Mouse (Mus musculus) midbrain, embryonic 14.5 days (tissue): ENCODE measurements around the gene Lrp6. TPM values are rescaled to one million over a fixed set of nuclear protein-coding genes. Genes with fewer than 3 reads are reported as not detected.

Experiments used
- ATAC-seq: fragments of 200-750 bp; cut with Nextera tagmentation; 2 replicates; pipeline ENCODE4 v1.8.0; 2017; ENCODE audit warnings: moderate number of reproducible peaks, moderate library complexity; ENCODE audit not compliant: low FRiP score, low TSS enrichment
- DNase-seq: peaks from one replicate; pipeline ENCODE4 v3.0.0-alpha.2; 2015
- H3K27ac ChIP-seq: fragments of 300-500 bp; sonication (generic); replicated peaks from 2 replicates; pipeline ENCODE4 v1.5.1; 2014; ENCODE audit warnings: mild to moderate bottlenecking, low read depth, low read length, moderate library complexity
- H3K27me3 ChIP-seq: fragments of 300-500 bp; sonication (generic); 2 replicates; pipeline ENCODE4 v1.6.1; 2014; ENCODE audit warnings: low read length, control low read depth, mixed read lengths; ENCODE audit not compliant: control insufficient read depth, insufficient read depth
- H3K36me3 ChIP-seq: fragments of 300-500 bp; sonication (generic); 2 replicates; pipeline ENCODE4 v1.6.1; 2014; ENCODE audit warnings: low read length, control low read depth; ENCODE audit not compliant: control insufficient read depth, insufficient read depth
- H3K4me1 ChIP-seq: fragments of 300-500 bp; sonication (generic); 2 replicates; pipeline ENCODE4 v1.6.1; 2014; ENCODE audit warnings: mild to moderate bottlenecking, antibody characterized with exemption, low read length, control low read depth; ENCODE audit not compliant: control insufficient read depth, insufficient read depth
- H3K4me2 ChIP-seq: fragments of 300-500 bp; sonication (generic); 2 replicates; pipeline ENCODE4 v1.6.1; 2014; ENCODE audit warnings: mild to moderate bottlenecking, low read length, moderate library complexity
- H3K4me3 ChIP-seq: fragments of 300-500 bp; sonication (generic); replicated peaks from 2 replicates; pipeline ENCODE4 v1.5.1; 2014; ENCODE audit warnings: low read depth, low read length
- H3K9ac ChIP-seq: fragments of 300-500 bp; sonication (generic); replicated peaks from 2 replicates; pipeline ENCODE4 v1.6.1; 2014; ENCODE audit warnings: mild to moderate bottlenecking, low read length, moderate library complexity
- H3K9me3 ChIP-seq: fragments of 300-500 bp; sonication (generic); 2 replicates; pipeline ENCODE4 v1.6.1; 2016; ENCODE audit warnings: low read length, control low read depth, mixed read lengths; ENCODE audit not compliant: control insufficient read depth
- WGBS: fragments of 180-500 bp; shearing (Covaris S2); extraction: QIAGEN DNeasy Blood & Tissue Kit; methylation state at CpG from one replicate; pipeline ENCODE4 v1.1.7; 2014; 5-methylcytosine and 5-hydroxymethylcytosine counted together
- polyA plus RNA-seq: library from polyadenylated mRNA; unstranded; fragments of >200 nt; fragmentation: Nextera tagmentation; extraction: Ambion mirVana; gene quantifications from 2 replicates; pipeline ENCODE4 v1.2.1, GENCODE M21; 2014

Gene Lrp6
- polyA plus RNA-seq, 1 experiment from 2014 or later: 26.8 TPM

- Histone ChIP-seq H3K4me1 (no peaks in the 10 kb centered on the region), H3K27me3 (no peaks in the 10 kb centered on the region), H3K4me2 (no peak overlapping the region), H3K9me3 (no peaks in the 10 kb centered on the region), H3K9ac (no peak overlapping the region), H3K27ac (no peak overlapping the region), H3K36me3 (no peaks in the 10 kb centered on the region), H3K4me3 (no peak overlapping the region)
- ATAC-seq (no peak), DNase-seq (no peak)
- WGBS: 78% methylated on average over 4 of the region's 4 CpGs
Observed at GRCm38 (mm10) chr6:134517141-134517540, 49.6 kb downstream of the Lrp6 start.

- H3K9me3 ChIP-seq: no peaks in the 10 kb centered on the region
- no peak overlapping the region for H3K9ac ChIP-seq
- no peak overlapping the region for H3K4me2 ChIP-seq
- ATAC-seq: no peak
- H3K27me3 ChIP-seq: no peaks in the 10 kb centered on the region
- 71% methylated on average over 4 of the region's 4 CpGs for whole genome bisulfite sequencing
- no peak overlapping the region for H3K27ac ChIP-seq
- no peak for DNase-seq
- H3K36me3 ChIP-seq: no peaks in the 10 kb centered on the region
- no peak overlapping the region for H3K4me3 ChIP-seq
- H3K4me1 ChIP-seq: no peaks in the 10 kb centered on the region
Observed at GRCm38 (mm10) chr6:134515416-134515815, 51.3 kb downstream of the Lrp6 start.

- no peaks in the 10 kb centered on the region for H3K4me1 ChIP-seq
- ATAC-seq (no peak), DNase-seq (no peak)
- H3K9me3 ChIP-seq: no peaks in the 10 kb centered on the region
- H3K4me3 ChIP-seq: no peak overlapping the region
- whole genome bisulfite sequencing: 94% methylated on average over 3 of the region's 3 CpGs
- H3K4me2 ChIP-seq: no peak overlapping the region
- H3K9ac ChIP-seq: no peak overlapping the region
- H3K27me3 ChIP-seq: no peaks in the 10 kb centered on the region
- no peaks in the 10 kb centered on the region for H3K36me3 ChIP-seq
- no peak overlapping the region for H3K27ac ChIP-seq
Observed at GRCm38 (mm10) chr6:134513896-134514510, 52.8 kb downstream of the Lrp6 start.

- no peaks in the 10 kb centered on the region for H3K27me3 ChIP-seq
- H3K9me3 ChIP-seq: no peaks in the 10 kb centered on the region
- no peaks in the 10 kb centered on the region for H3K4me1 ChIP-seq
- H3K27ac ChIP-seq: no peak overlapping the region
- no peak overlapping the region for H3K4me3 ChIP-seq
- H3K36me3 ChIP-seq: no peaks in the 10 kb centered on the region
- ATAC-seq (no peak), DNase-seq (no peak)
- H3K4me2 ChIP-seq: no peak overlapping the region
- no peak overlapping the region for H3K9ac ChIP-seq
- WGBS: 89% methylated on average over 6 of the region's 6 CpGs
Observed at GRCm38 (mm10) chr6:134513011-134513410, 53.8 kb downstream of the Lrp6 start.

GRCm38 (mm10) chr6:134512478-134512877, 54.3 kb downstream of the Lrp6 start:
- Histone ChIP-seq H3K9ac (no peak overlapping the region), H3K9me3 (no peaks in the 10 kb centered on the region), H3K4me2 (no peak overlapping the region), H3K27ac (no peak overlapping the region), H3K36me3 (peaks cover 1% of the 10 kb centered on the region), H3K4me3 (no peak overlapping the region), H3K4me1 (no peaks in the 10 kb centered on the region), H3K27me3 (no peaks in the 10 kb centered on the region)
- WGBS: 62% methylated on average over 2 of the region's 2 CpGs
- DNase-seq (no peak), ATAC-seq (no peak)

- H3K4me2 ChIP-seq: no peak overlapping the region
- no peaks in the 10 kb centered on the region for H3K9me3 ChIP-seq
- DNase-seq (no peak), ATAC-seq (no peak)
- no peaks in the 10 kb centered on the region for H3K27me3 ChIP-seq
- H3K4me3 ChIP-seq: no peak overlapping the region
- peaks cover 15% of the 10 kb centered on the region for H3K36me3 ChIP-seq
- no peak overlapping the region for H3K27ac ChIP-seq
- H3K4me1 ChIP-seq: no peaks in the 10 kb centered on the region
- no peak overlapping the region for H3K9ac ChIP-seq
Observed at GRCm38 (mm10) chr6:134511118-134511517, 55.6 kb downstream of the Lrp6 start.

- Histone ChIP-seq H3K27ac (no peak overlapping the region), H3K36me3 (peaks cover 23% of the 10 kb centered on the region), H3K4me1 (no peaks in the 10 kb centered on the region), H3K9ac (no peak overlapping the region), H3K4me2 (no peak overlapping the region), H3K27me3 (no peaks in the 10 kb centered on the region), H3K4me3 (no peak overlapping the region), H3K9me3 (no peaks in the 10 kb centered on the region)
- WGBS: 81% methylated on average over 2 of the region's 2 CpGs
- DNase-seq (no peak), ATAC-seq (no peak)
Observed at GRCm38 (mm10) chr6:134510280-134510679, 56.5 kb downstream of the Lrp6 start.

GRCm38 (mm10) chr6:134509731-134510226, 57.0 kb downstream of the Lrp6 start:
- H3K27ac ChIP-seq: no peak overlapping the region

GRCm38 (mm10) chr6:134504866-134505265, 61.9 kb downstream of the Lrp6 start:
- H3K27me3 ChIP-seq: no peaks in the 10 kb centered on the region
- ATAC-seq (no peak), DNase-seq (no peak)
- 73% methylated on average over 4 of the region's 4 CpGs for WGBS
- H3K27ac ChIP-seq: no peak overlapping the region
- H3K9me3 ChIP-seq: no peaks in the 10 kb centered on the region
- H3K4me1 ChIP-seq: peaks cover 13% of the 10 kb centered on the region; the same call in 1 of the 2 replicates
- H3K9ac ChIP-seq: no peak overlapping the region
- H3K4me2 ChIP-seq: no peak overlapping the region
- H3K36me3 ChIP-seq: peaks cover 33% of the 10 kb centered on the region
- H3K4me3 ChIP-seq: no peak overlapping the region

More at GRCm38 (mm10) chr6:134509731-134510226, 57.0 kb downstream of the Lrp6 start:
- Histone ChIP-seq H3K9me3 (no peaks in the 10 kb centered on the region), H3K4me3 (no peak overlapping the region), H3K9ac (no peak overlapping the region), H3K36me3 (peaks cover 28% of the 10 kb centered on the region), H3K4me1 (no peaks in the 10 kb centered on the region), H3K27me3 (no peaks in the 10 kb centered on the region), H3K4me2 (no peak overlapping the region)
- ATAC-seq (no peak), DNase-seq (no peak)
- WGBS: 72% methylated on average over 10 of the region's 10 CpGs
